7 mouse cellular contexts compared by ENCODE assay signal in genomic region chr1:55736054-55736740, GRCm38 (mm10).
DNase-seq lines count a peak whose midpoint lies in the region; ATAC-seq and TF ChIP-seq lines count a peak whose summit lies in the region.

No protein-coding gene starts in this region.

- TF ChIP-seq CTCF in cortical plate, adult 2 months (IDR thresholded peaks at IDR 0.05; ENCODE audit: extremely low read depth, insufficient read depth, low read length), result peak; percentile 85
- peak; percentile 88 for TF ChIP-seq CTCF in midbrain, postnatal 0 days (IDR thresholded peaks at IDR 0.05)

- no peak overlapping the region for H3K27ac ChIP-seq in cortical plate, adult 2 months (ENCODE audit: insufficient read depth, low read length)
- no peak overlapping the region for H3K27ac ChIP-seq in midbrain, postnatal 0 days (ENCODE audit: low read depth, low read length)

- peak; percentile 79 for ATAC-seq in midbrain, postnatal 0 days (ENCODE audit: low FRiP score)

- WGBS in midbrain, postnatal 0 days, result 87% methylated on average over 14 of the region's 14 CpGs

- H3K4me3 ChIP-seq in cortical plate, adult 2 months (ENCODE audit: insufficient read depth, low read length), result no peak overlapping the region
- H3K4me3 ChIP-seq in midbrain, postnatal 0 days (ENCODE audit: low read depth, low read length), result no peak overlapping the region

- intact Hi-C loops in left cerebral cortex, postnatal 36 days (cut with DNase I), result loop anchor here (1.0 kb wide), 1 partner anchor 330 kb away; no protein-coding TSS in a partner anchor

- H3K4me2 ChIP-seq in midbrain, postnatal 0 days (ENCODE audit: low read depth, low read length, poor library complexity, severe bottlenecking), result no peak overlapping the region

- H3K9ac ChIP-seq in midbrain, postnatal 0 days (replicated peaks; ENCODE audit: low read length, poor library complexity, severe bottlenecking), result no peak overlapping the region

- peak; percentile 84 for DNase-seq in adrenal gland, adult 2 months
- peak; percentile 52 for DNase-seq in gastrocnemius, postnatal 25 days
- DNase-seq in kidney, adult 11 months, result peak; percentile 71
- peak; percentile 62 to 74 for DNase-seq in left cerebral cortex, postnatal 36 days (ENCODE audit: low spot score in 2 of 2)
- DNase-seq in midbrain, postnatal 0 days (ENCODE audit: low spot score), result peak; percentile 91
- DNase-seq in spleen, postnatal 4 days (ENCODE audit: low spot score in 2 of 2), result peak; percentile 33 to 72

- H3K9me3 ChIP-seq in midbrain, postnatal 0 days (ENCODE audit: low read length), result no peaks in the 10 kb centered on the region

- H3K27me3 ChIP-seq in midbrain, postnatal 0 days (ENCODE audit: insufficient read depth, low read length), result no peaks in the 10 kb centered on the region

- no peak for TF ChIP-seq POLR2A in cortical plate, adult 2 months (IDR thresholded peaks at IDR 0.05; ENCODE audit: extremely low read depth, insufficient read depth, low read length)

- no peaks in the 10 kb centered on the region for H3K36me3 ChIP-seq in midbrain, postnatal 0 days (ENCODE audit: insufficient read depth, low read length)

- H3K4me1 ChIP-seq in cortical plate, adult 2 months (ENCODE audit: control insufficient read depth, insufficient read depth, low read length), result peaks cover 1% of the 10 kb centered on the region; the same call in 1 of the 2 replicates
- H3K4me1 ChIP-seq in midbrain, postnatal 0 days (ENCODE audit: insufficient read depth, low read length), result no peaks in the 10 kb centered on the region
